Mouse (Mus musculus) heart, postnatal 14 days (tissue): ENCODE results near the gene Sncg. TPM values are rescaled to one million over a fixed set of nuclear protein-coding genes. Genes with fewer than 3 reads are reported as not detected.
"Not testable (repeated sequence)": the region's sequence is repeated elsewhere in the genome, so short reads cannot be mapped to it uniquely, and the experiment has no call there.

ENCODE experiments used
- DNase-seq, 2 experiments: peaks; one replicate each; pipeline ENCODE4 v3.0.0; 2021 to 2022
- intact Hi-C: fragments of 180-260 bp; cut with DNase I; formaldehyde crosslinking; loops from one replicate; pipeline ENCODE4 v1.15.1; 2025
- long read RNA-seq, 2 experiments: library from polyadenylated mRNA; stranded (forward); transcript quantifications; one replicate each; pipeline ENCODE4 v2.0.0; 2021
- total RNA-seq, 2 experiments: library from RNA; stranded (reverse); gene quantifications; 2 replicates each; pipeline ENCODE4 v1.2.3; 2021

Gene Sncg
- 1 to 10 TPM; 5.0 to 5.7 TPM for total RNA-seq
- long read RNA-seq, experiment 1, transcript Sncg-201 (5 exons, 852 nt) = major isoform, 5 of 5 reads
- long read RNA-seq, experiment 1, partial matches to known transcripts = 0 of 5 reads
- long read RNA-seq, experiment 1, other reads (novel, unspliced or antisense) = 0 of 5 reads
- long read RNA-seq, experiment 2, transcript Sncg-201 (5 exons, 852 nt) = major isoform, 5 of 5 reads
- long read RNA-seq, experiment 2, partial matches to known transcripts = 0 of 5 reads
- long read RNA-seq, experiment 2, other reads (novel, unspliced or antisense) = 0 of 5 reads

GRCm38 (mm10) chr14:34374577-34374976 lies at the start of gene Sncg:
Gene Sncg (minus strand): TSS chr14:34374789.
- intact Hi-C loops = loop anchor here (5.0 to 10.0 kb wide), 3 partner anchors 33 to 290 kb away; partner anchors contain the start of gene Anxa8
- DNase-seq = no peak

- DNase-seq = no peak
- intact Hi-C loops = no loop called here
Observed at GRCm38 (mm10) chr14:34421078-34421477, 46.5 kb upstream of the Sncg start.

- intact Hi-C loops = loop anchor here (10.0 kb wide), 1 partner anchor 357 kb away; no protein-coding TSS in a partner anchor
- DNase-seq = no peak
Observed at GRCm38 (mm10) chr14:34417501-34417900, 42.9 kb upstream of the Sncg start.

DNA sequence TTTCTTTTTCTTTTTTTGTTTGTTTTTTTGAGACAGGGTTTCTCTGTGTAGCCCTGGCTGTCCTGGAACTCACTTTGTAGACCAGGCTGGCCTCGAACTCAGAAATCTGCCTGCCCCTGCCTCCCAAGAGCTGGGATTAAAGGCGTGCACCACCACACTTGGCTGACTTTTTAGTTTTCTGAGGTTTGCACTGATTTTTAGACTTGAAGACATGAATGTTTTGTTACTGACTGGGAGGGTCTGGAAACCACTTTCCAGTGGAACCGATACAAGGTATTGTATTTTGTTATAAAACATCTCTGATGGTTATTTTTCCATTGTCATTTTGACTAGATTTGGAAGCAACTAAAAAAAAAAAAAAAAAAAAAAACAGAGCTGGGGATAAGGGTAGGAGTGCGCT lies 42.4 kb upstream of the Sncg start:
- intact Hi-C loops = loop anchor here (10.0 kb wide), 1 partner anchor 358 kb away; no protein-coding TSS in a partner anchor
- not testable (repeated sequence) for DNase-seq

DNA sequence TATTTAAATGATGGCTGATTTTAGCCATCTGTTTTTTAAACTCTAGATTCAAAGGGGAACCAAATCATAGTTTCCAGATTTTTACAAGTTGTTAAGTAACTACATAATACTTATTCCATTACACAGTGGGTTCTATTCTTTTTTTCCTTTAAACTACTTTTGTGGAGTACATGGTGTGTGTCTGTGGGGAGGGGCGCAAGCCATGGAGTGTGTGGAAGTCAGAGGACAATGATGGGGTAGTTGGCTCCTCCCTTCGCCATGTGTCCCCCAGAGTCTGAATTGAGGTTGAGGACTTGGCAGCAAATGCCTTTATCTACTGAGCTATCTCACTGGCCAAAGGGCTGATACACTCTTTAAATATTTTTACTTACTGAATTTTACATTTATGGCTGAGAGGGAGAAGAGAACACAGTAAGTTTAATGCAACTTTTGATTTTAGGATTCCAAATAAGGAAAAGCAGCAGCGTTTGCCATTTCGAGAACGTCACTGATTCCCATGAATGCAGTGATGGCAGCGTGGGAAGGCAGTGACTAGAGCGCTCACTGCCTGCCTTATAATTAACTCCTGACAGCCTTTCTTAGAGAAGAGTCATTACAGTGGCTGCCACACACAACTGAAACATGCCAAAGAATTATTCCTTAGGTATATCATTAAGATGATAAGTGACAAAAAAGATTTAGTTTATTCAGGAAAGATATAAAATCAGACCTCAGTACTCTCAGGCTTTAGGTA lies 37.7 kb upstream of the Sncg start:
- intact Hi-C loops = loop anchor here (10.0 kb wide), 1 partner anchor 362 kb away; no protein-coding TSS in a partner anchor
- DNase-seq = no peak

- no peak for DNase-seq
- intact Hi-C loops = loop anchor here (10.0 kb wide), 1 partner anchor 364 kb away; no protein-coding TSS in a partner anchor
Observed at GRCm38 (mm10) chr14:34410716-34411115, 36.1 kb upstream of the Sncg start.

DNA sequence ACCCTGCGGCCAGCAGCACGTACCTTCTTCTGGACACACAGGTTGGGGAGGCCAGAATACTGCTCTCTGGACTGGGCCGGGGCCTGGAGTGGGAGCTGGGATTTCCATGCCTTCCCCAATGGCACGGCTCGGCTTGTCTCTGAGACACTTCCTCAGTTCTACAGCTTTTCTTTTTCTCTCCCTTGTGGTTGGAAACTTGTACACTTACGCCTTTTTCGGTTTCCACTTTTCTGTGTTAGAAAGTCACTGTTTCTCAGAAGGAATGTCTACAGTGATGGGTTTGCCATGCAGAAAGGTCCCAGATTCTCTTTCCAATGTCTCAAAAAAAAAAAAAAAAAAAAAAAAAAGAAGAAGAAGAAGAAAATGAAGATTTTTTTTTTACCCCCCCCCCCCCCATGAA lies 28.8 kb upstream of the Sncg start:
- DNase-seq = no peak
- intact Hi-C loops = loop anchor here (5.0 kb wide), 1 partner anchor 131 kb away; no protein-coding TSS in a partner anchor

- intact Hi-C loops = loop anchor here (5.0 kb wide), 1 partner anchor 131 kb away; no protein-coding TSS in a partner anchor
- no peak for DNase-seq
Observed at GRCm38 (mm10) chr14:34402871-34403270, 28.3 kb upstream of the Sncg start.

GRCm38 (mm10) chr14:34401135-34401534 lies 26.5 kb upstream of the Sncg start:
- DNase-seq = peak; percentile 79 to 89
- intact Hi-C loops = loop anchor here (5.0 kb wide), 1 partner anchor 129 kb away; no protein-coding TSS in a partner anchor

DNA sequence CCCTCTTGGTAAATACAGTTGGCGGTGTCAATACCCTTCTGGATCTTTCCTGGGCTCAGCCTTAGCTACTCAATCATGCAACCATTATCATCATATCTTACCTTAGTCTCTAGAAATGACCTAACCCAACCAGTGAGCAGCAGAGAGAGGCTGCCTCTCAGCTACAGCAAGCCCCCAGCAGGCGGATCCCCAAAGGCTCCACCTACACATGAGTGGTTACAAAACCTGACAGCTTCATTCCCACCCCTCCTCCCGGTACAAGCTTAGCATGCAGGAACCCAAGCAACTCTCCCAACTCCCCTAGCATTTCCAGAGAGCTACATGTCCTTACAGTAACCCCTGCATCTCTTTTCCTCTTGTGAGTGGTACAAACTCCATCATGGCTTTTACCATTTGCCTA lies 25.4 kb upstream of the Sncg start:
- DNase-seq = no peak
- intact Hi-C loops = loop anchor here (5.0 kb wide), 1 partner anchor 128 kb away; no protein-coding TSS in a partner anchor

DNA sequence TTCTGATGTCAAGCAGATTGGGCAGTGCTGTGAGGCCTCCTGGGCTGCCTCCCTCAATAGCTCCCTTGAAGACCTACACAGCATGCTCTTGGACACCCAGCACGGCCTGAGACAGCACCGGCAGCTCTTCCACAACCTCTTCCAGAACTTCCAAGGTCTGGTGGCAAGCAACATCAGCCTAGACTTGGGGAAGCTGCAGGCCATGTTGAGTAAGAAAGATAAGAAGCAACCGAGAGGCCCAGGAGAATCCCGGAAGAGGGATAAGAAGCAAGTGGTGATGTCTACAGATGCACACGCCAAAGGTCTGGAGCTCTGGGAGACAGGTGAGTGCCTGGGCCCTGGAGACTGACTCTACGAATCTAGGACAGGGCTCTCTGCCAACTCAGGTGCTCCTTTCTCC lies 24.7 kb upstream of the Sncg start:
- DNase-seq = no peak
- intact Hi-C loops = no loop called here

DNA sequence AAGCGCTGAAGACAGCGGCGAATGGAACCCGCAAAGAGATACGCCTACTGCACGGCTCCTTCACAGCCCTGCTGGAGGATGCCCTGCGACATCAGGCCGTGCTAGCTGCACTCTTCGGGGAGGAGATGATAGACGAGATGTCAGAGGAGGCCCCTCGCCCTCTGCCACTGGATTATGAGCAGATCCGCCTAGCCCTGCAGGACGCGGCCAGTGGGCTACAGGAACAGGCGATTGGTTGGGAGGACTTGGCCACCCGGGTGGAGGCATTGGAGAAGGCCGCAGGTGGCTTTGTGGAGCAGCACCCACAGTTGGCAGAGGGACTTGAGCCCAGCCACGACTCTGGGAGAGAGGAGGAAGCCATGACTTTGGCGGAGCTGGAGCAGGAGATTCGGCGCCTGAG lies 24.3 kb upstream of the Sncg start:
- intact Hi-C loops = no loop called here
- no peak for DNase-seq

- intact Hi-C loops = no loop called here
- no peak for DNase-seq
Observed at GRCm38 (mm10) chr14:34397871-34398270, 23.3 kb upstream of the Sncg start.

GRCm38 (mm10) chr14:34393295-34393694 lies 18.7 kb upstream of the Sncg start:
- no peak for DNase-seq
- intact Hi-C loops = no loop called here

GRCm38 (mm10) chr14:34382921-34383704 lies 8.5 kb upstream of the Sncg start:
- intact Hi-C loops = no loop called here
- DNase-seq = no peak

- intact Hi-C loops = loop anchor here (10.0 kb wide), 1 partner anchor 294 kb away; the partner anchor contains the start of gene Anxa8
Observed at GRCm38 (mm10) chr14:34378560-34379331, 4.2 kb upstream of the Sncg start.

DNA sequence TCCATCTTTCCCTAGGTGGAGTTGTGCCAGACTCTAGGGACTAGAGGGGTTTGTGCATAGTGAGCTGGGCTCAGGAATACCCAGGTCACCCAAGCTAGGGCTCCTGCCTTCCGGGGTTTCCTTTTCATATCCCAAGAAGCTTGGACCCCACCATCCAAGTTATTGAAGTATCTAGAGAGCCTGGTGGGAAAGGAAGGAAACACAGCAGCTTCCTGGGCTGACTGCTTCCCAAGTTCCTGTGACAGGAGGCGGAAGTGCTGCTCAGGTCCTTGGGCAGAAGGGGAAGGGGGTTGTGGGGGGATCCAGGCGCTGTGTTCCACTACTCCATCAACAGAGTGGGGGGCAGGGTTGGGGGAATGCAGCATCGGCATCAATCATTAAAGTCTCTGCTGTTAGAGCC lies 2.5 kb upstream of the Sncg start:
- DNase-seq = no peak
- intact Hi-C loops = loop anchor here (10.0 kb wide), 1 partner anchor 292 kb away; the partner anchor contains the start of gene Anxa8

More at GRCm38 (mm10) chr14:34378560-34379331, 4.2 kb upstream of the Sncg start:
- DNase-seq = peak; percentile 61 to 66

DNA sequence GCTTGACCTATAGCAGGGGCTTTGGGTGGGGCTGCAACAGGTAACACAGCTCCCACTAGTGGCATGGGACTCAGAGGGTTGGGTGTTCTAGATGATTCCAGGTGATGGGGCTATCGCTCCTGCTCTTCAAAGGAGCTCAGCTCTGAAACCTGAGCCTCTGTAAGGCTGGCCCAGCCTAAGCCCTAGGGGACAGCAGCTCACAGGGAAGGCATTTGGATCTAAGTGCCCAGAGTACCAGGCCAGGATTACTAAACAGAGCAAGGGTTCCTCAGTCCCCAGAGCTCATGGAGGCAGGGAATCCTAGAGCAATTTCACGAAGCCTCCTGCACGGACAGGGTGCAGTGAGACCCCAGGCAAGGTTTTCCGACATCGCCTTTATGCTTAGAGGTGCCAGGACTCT lies 1.4 kb upstream of the Sncg start:
- intact Hi-C loops = loop anchor here (10.0 kb wide), 1 partner anchor 291 kb away; the partner anchor contains the start of gene Anxa8

DNA sequence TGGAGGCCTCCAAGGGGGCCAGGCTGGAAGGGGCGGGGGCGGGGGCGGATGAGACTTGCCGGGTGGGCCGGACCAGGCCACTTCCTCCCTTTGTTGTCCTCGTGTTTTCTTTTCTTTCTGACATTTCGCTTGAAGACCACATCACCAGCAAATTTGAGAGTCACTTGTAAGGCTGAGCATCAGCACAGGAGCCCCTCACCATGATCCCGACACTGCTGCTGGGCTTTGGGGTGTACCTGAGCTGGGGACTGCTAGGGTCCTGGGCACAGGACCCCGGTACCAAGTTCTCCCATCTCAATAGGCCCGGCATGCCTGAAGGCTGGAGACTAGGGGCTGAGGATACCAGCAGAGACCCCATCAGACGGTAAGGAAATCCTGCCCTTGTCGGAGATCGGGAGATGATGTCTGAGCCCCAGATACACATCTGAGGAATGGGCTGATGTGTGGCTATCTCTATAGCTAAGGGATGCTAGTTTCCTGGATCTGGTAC lies 871 bp upstream of the Sncg start, which contains the start of gene Mmrn2:
Mmrn2 (plus strand) TSS at position 51 of the 490 bp plus-strand sequence.
- intact Hi-C loops = loop anchor here (10.0 kb wide), 1 partner anchor 291 kb away; the partner anchor contains the start of gene Anxa8
- no peak for DNase-seq

More for the DNA sequence above, 1.4 kb upstream of the Sncg start:
- no peak for DNase-seq
